ENCODE assay signal across 8 mouse cellular contexts in genomic region chr19:40894519-40895392, GRCm38 (mm10). TPM values are rescaled to one million over a fixed set of nuclear protein-coding genes. Genes with fewer than 3 reads are reported as not detected.
DNase-seq lines count a peak whose midpoint lies in the region; ATAC-seq and TF ChIP-seq lines count a peak whose summit lies in the region.

Gene Zfp518a, plus strand, starts transcription at chr19:40894705.

- peak within 1 kb of the TSS; percentile 76 for H3K4me3 ChIP-seq in gastrocnemius, adult 2 months
- peak within 1 kb of the TSS; percentile 74 for H3K4me3 ChIP-seq in hindbrain, postnatal 0 days (ENCODE audit: low read length)
- H3K4me3 ChIP-seq in left cerebral cortex, adult 2 months, result peak within 1 kb of the TSS; percentile 70

- intact Hi-C loops in gastrocnemius, adult 2 months (cut with DNase I), result loop anchor here (1.0 kb wide), 1 partner anchor 21 kb away; no protein-coding TSS in a partner anchor
- intact Hi-C loops in left cerebral cortex, adult 2 months (cut with DNase I), result loop anchor here (1.0 to 10.0 kb wide), 3 partner anchors 21 to 120 kb away; partner anchors contain the start of gene Ccnj

- TF ChIP-seq CTCF in gastrocnemius, adult 2 months (IDR thresholded peaks at IDR 0.05), result no peak
- no peak for TF ChIP-seq CTCF in hindbrain, postnatal 0 days (IDR thresholded peaks at IDR 0.05; ENCODE audit: low read depth)
- TF ChIP-seq CTCF in left cerebral cortex, adult 2 months (IDR thresholded peaks at IDR 0.05), result no peak

- peak; percentile 95 for ATAC-seq in common myeloid progenitor, adult 5-6 weeks (replicated peaks; ENCODE audit: low read depth, poor library complexity, severe bottlenecking)
- peak; percentile 96 for ATAC-seq in hindbrain, postnatal 0 days
- ATAC-seq in megakaryocyte, adult 5-6 weeks (ENCODE audit: poor library complexity, severe bottlenecking), result peak; percentile 98

- H3K9ac ChIP-seq in hindbrain, postnatal 0 days (replicated peaks; ENCODE audit: low read length), result peak within 1 kb of the TSS; percentile 68

- under 1% methylated on average over 89 of the region's 89 CpGs for WGBS in hindbrain, postnatal 0 days

- peaks cover 19% of the 10 kb centered on the region for H3K27me3 ChIP-seq in hindbrain, postnatal 0 days (ENCODE audit: insufficient read depth, low read length)

- H3K4me1 ChIP-seq in hindbrain, postnatal 0 days (ENCODE audit: insufficient read depth, low read length), result no peaks in the 10 kb centered on the region

- H3K36me3 ChIP-seq in hindbrain, postnatal 0 days (ENCODE audit: insufficient read depth, low read length), result no peaks in the 10 kb centered on the region

- H3K4me2 ChIP-seq in hindbrain, postnatal 0 days (ENCODE audit: low read depth, low read length), result peak within 1 kb of the TSS; percentile 76

- peak; percentile 84 for DNase-seq in WW6 (ENCODE audit: low read depth, low spot score)
- peak; percentile 92 for DNase-seq in gastrocnemius, adult 2 months
- peak; percentile 98 for DNase-seq in hindbrain, postnatal 0 days (ENCODE audit: low spot score)
- DNase-seq in left cerebral cortex, adult 2 months (ENCODE audit: extremely low spot score in 1 of 2, low spot score in 2 of 2), result peak; percentile 84 to 86
- peak; percentile 80 to 87 for DNase-seq in right cerebral cortex, adult 2 months (ENCODE audit: low spot score in 2 of 2)
- DNase-seq in urinary bladder, postnatal 14 days (ENCODE audit: low spot score), result peak; percentile 86

- H3K27ac ChIP-seq in gastrocnemius, adult 2 months, result peak within 1 kb of the TSS; percentile 90
- peak within 1 kb of the TSS; percentile 93 for H3K27ac ChIP-seq in hindbrain, postnatal 0 days
- H3K27ac ChIP-seq in left cerebral cortex, adult 2 months, result peak within 1 kb of the TSS; percentile 85

- H3K9me3 ChIP-seq in hindbrain, postnatal 0 days (ENCODE audit: low read length), result no peaks in the 10 kb centered on the region

RNA-seq across cellular contexts. Expression of gene Zfp518a, which starts in this region (rescaled TPM):
- 36.4 and 39.2 TPM in 2 replicates for total RNA-seq in common myeloid progenitor, adult 5-6 weeks (2017)
- 1 to 10 TPM; 5.2 to 5.6 TPM for total RNA-seq in gastrocnemius, adult 2 months (2021)
- 8.0 and 9.9 TPM in 2 replicates for total RNA-seq in hindbrain, postnatal 0 days (2014; rRNA removed)
- polyA plus RNA-seq in hindbrain, postnatal 0 days (2015; fragmentation: Nextera tagmentation; extraction: Ambion mirVana), result 2.6 and 2.7 TPM in 2 replicates
- total RNA-seq in left cerebral cortex, adult 2 months (2021), result 10 to 100 TPM in 1 of 2 experiments, 1 to 10 TPM in 1; 7.4 to 10.1 TPM
- 21.4 and 30.3 TPM in 2 replicates for total RNA-seq in megakaryocyte, adult 5-6 weeks (2015)
- 24.7 and 31.4 TPM in 2 replicates for total RNA-seq in megakaryocyte, adult 5-6 weeks (2017)

Comparison
In these comparisons a context has a peak if more than half of its experiments do, and no peak if none do; other contexts are left out.
1. Peak in every context shown above with its lines: DNase-seq, ATAC-seq, H3K4me3 ChIP-seq and H3K27ac ChIP-seq.